Mouse (Mus musculus): ENCODE measurements around the gene Mtrr.

Gene Mtrr

GRCm38 (mm10) chr13:68569589-68570336, 12.2 kb downstream of the Mtrr start:
- peak; percentile 74 for ATAC-seq (ENCODE audit: insufficient number of reproducible peaks, low FRiP score, low TSS enrichment)

- no peak for ATAC-seq (ENCODE audit: insufficient number of reproducible peaks, low FRiP score, low TSS enrichment)
These were observed 13.4 kb downstream of the Mtrr start for GRCm38 (mm10) chr13:68568548-68568947.

GRCm38 (mm10) chr13:68568110-68568509, 13.8 kb downstream of the Mtrr start:
- no peak for ATAC-seq (ENCODE audit: insufficient number of reproducible peaks, low FRiP score, low TSS enrichment)

- 0 out of 2 replicates have a peak, but pooled peaks have one; percentile 40 for ATAC-seq (ENCODE audit: insufficient number of reproducible peaks, low FRiP score, low TSS enrichment)
These were observed 28.6 kb downstream of the Mtrr start for GRCm38 (mm10) chr13:68553391-68553790.

Measured in cerebellum, adult (tissue).